Mouse (Mus musculus) thymus, adult 2 months (tissue): ENCODE results near the gene Macrod2. TPM values are rescaled to one million over a fixed set of nuclear protein-coding genes. Genes with fewer than 3 reads are reported as not detected.

Source experiments
- DNase-seq: peaks from one replicate; pipeline ENCODE4 v3.0.0; 2021
- H3K27ac ChIP-seq: fragments of 200-500 bp; 2 replicates; pipeline ENCODE4 v1.5.1; 2012; ENCODE audit warnings: low read length, control low read depth; ENCODE audit not compliant: control insufficient read depth, insufficient read depth
- H3K27me3 ChIP-seq: fragments of 200-500 bp; 2 replicates; pipeline ENCODE4 v1.6.1; 2012; ENCODE audit warnings: mild to moderate bottlenecking, low read length, moderate library complexity, mixed read lengths; ENCODE audit not compliant: control insufficient read depth, insufficient read depth
- H3K36me3 ChIP-seq: fragments of 200-500 bp; 2 replicates; pipeline ENCODE4 v1.6.1; 2012; ENCODE audit warnings: mild to moderate bottlenecking, low read length, moderate library complexity; ENCODE audit not compliant: control insufficient read depth, insufficient read depth
- H3K4me1 ChIP-seq: fragments of 200-500 bp; replicated peaks from 2 replicates; pipeline ENCODE4 v1.6.1; 2012; ENCODE audit warnings: low read length; ENCODE audit not compliant: control insufficient read depth, insufficient read depth
- H3K4me3 ChIP-seq: fragments of 200-500 bp; 2 replicates; pipeline ENCODE4 v1.5.1; 2012; ENCODE audit warnings: mild to moderate bottlenecking, low read length, control low read depth, moderate library complexity; ENCODE audit not compliant: control insufficient read depth, insufficient read depth
- CTCF ChIP-seq: fragments of 200-500 bp; IDR thresholded peaks from 2 replicates; pipeline ENCODE4 v1.5.1; 2012; ENCODE audit warnings: mild to moderate bottlenecking, control low read depth, low read length, moderate library complexity, borderline replicate concordance; ENCODE audit not compliant: control insufficient read depth, poor library complexity, insufficient read depth; ENCODE audit errors: extremely low read depth
- POLR2A ChIP-seq: fragments of 200-500 bp; IDR thresholded peaks from 2 replicates; pipeline ENCODE4 v1.6.1; 2012; ENCODE audit warnings: mild to moderate bottlenecking, low read length, control low read depth, moderate library complexity; ENCODE audit not compliant: control insufficient read depth, poor library complexity, insufficient read depth; ENCODE audit errors: extremely low read depth
- WGBS: fragments of 180-500 bp; shearing (Covaris S2); methylation state at CpG from one replicate; pipeline ENCODE4 v1.1.7; 2018; 5-methylcytosine and 5-hydroxymethylcytosine counted together
- polyA plus RNA-seq: library from polyadenylated mRNA; depleted of rRNA; stranded (reverse); fragments of >200 nt; gene quantifications from 2 replicates; pipeline ENCODE4 v1.2.3, GENCODE M21; 2012

Gene Macrod2
- polyA plus RNA-seq, 1 experiment, result 2.3 TPM

DNA sequence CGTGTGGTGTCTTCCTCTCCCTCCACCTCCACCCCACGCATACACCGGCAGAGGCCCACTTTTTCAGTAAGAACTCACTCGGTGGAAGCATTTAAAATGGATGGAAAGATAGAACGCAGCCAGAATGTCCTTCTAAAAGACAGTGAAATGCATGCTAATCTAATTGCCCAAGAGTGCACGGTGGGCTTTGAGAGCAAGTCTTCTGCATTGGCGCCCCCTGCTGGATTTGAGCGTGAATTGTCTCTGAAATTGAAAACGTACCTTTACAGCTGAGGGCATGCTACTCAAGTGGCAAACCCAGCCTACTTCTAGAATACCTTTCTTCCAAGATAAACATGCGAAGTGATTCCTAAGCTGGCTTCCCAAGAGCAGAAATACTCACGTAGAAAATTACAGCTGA lies 1858.8 kb downstream of the Macrod2 start:
- Histone ChIP-seq H3K27me3 (no peaks in the 10 kb centered on the region), H3K36me3 (no peaks in the 10 kb centered on the region), H3K4me1 (no peaks in the 10 kb centered on the region), H3K27ac (no peak overlapping the region), H3K4me3 (no peak overlapping the region)
- 22% methylated on average over 11 of the region's 11 CpGs for WGBS
- DNase-seq, result peak; percentile 10
- no peak for TF ChIP-seq POLR2A
- no peak for TF ChIP-seq CTCF

DNA sequence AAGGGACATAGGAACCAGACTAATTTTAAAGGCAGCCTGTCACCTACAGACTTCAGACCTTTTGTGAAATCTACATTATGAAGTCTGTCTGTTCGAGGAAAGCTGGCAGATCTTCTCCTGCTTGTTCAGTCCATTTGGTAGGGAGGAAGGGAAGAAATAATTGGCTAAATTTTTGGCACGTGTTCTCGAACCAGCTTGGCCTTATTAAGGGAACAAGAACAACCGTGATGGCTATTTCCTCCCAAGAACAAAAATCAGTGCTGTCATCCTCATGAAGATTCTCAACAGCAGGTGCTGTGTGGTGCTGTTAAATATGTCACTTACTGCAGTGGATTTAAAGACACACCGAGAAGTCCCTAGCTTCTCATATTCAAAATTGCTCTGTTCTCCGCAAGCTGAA lies 1859.5 kb downstream of the Macrod2 start:
- Histone ChIP-seq H3K27me3 (no peaks in the 10 kb centered on the region), H3K36me3 (no peaks in the 10 kb centered on the region), H3K27ac (no peak overlapping the region), H3K4me3 (no peak overlapping the region), H3K4me1 (no peaks in the 10 kb centered on the region)
- TF ChIP-seq POLR2A, result no peak
- TF ChIP-seq CTCF, result no peak
- no peak for DNase-seq
- WGBS, result 90% methylated on average over 6 of the region's 6 CpGs

DNA sequence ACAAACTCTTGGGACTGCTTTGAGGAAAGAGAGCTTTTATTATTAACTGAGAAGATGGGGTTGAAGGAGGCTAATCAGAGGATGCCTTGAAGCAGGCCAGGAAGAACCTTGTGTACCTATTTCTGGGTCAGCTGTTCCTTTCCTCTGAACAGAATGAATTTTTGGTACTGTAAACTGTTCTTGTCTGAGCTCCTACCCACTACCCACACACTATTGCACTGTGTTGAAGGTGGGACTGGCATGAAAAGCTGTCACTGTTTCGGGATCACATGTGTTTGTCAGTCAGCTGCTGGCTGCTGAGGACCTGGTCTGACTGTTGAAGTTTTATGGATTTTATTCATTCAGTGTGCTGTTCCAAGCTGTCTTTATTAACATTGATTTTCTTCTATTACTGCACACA lies 1862.4 kb downstream of the Macrod2 start:
- no peak for TF ChIP-seq POLR2A
- TF ChIP-seq CTCF, result no peak
- Histone ChIP-seq H3K27ac (no peak overlapping the region), H3K4me1 (no peaks in the 10 kb centered on the region), H3K27me3 (no peaks in the 10 kb centered on the region), H3K4me3 (no peak overlapping the region), H3K36me3 (no peaks in the 10 kb centered on the region)
- 97% methylated on average over 1 of the region's 1 CpGs for WGBS
- DNase-seq, result no peak

- TF ChIP-seq POLR2A (no peak), CTCF (no peak)
- no peak for DNase-seq
Observed at GRCm38 (mm10) chr2:142261046-142261445, 1865.9 kb downstream of the Macrod2 start.

DNA sequence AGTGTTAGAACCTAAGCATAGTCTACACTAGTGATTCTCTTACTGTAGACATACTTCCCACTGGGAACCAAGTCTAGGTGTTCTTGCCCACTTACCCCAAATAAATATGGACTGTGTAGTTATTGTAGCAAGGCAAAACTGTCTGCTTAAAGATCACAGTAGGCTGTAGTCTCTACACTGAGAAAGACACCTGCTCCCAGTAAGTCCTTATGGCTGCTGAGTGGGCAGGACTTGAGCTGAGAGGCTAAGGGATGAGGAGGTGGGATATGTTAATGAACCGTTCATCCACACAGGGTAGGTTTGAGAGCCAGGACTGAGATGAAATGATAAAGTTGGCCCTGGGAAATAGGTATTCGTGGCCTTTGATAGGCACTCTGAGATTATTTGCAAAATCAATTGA lies 1869.6 kb downstream of the Macrod2 start:
- H3K27me3 ChIP-seq, result no peaks in the 10 kb centered on the region
- no peak for DNase-seq
- TF ChIP-seq POLR2A, result no peak
- no peak for TF ChIP-seq CTCF
- no peak overlapping the region for H3K27ac ChIP-seq
- H3K4me3 ChIP-seq, result no peak overlapping the region
- H3K36me3 ChIP-seq, result no peaks in the 10 kb centered on the region
- WGBS, result 81% methylated on average over 2 of the region's 2 CpGs
- no peaks in the 10 kb centered on the region for H3K4me1 ChIP-seq

More at GRCm38 (mm10) chr2:142261046-142261445, 1865.9 kb downstream of the Macrod2 start:
- H3K4me1 ChIP-seq, result no peaks in the 10 kb centered on the region
- no peaks in the 10 kb centered on the region for H3K27me3 ChIP-seq
- WGBS, result 89% methylated on average over 6 of the region's 6 CpGs
- no peaks in the 10 kb centered on the region for H3K36me3 ChIP-seq
- H3K27ac ChIP-seq, result no peak overlapping the region
- H3K4me3 ChIP-seq, result no peak overlapping the region

DNA sequence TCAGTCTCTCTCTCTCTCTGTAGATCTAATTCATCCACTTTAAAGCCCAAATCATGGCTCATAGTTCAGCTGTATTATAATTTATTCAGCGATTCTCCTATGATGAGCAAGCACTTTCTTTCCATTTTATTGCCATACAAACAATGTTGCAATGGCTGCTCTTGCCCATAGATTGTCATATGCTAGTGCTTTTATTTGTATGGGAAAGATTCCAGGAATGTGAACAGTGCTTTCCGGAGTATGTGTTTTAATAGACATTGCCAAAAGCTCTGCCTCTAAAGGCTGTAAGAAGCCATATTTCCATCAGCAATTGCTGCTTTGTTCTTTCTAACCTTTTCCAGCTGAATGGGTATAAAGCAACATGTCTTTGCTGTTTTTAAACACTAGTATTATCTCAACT lies 1872.7 kb downstream of the Macrod2 start:
- Histone ChIP-seq H3K4me1 (no peaks in the 10 kb centered on the region), H3K27ac (no peak overlapping the region), H3K36me3 (no peaks in the 10 kb centered on the region), H3K27me3 (no peaks in the 10 kb centered on the region), H3K4me3 (no peak overlapping the region)
- WGBS, result 97% methylated on average over 2 of the region's 2 CpGs
- DNase-seq, result no peak
- TF ChIP-seq POLR2A (no peak), CTCF (no peak)

GRCm38 (mm10) chr2:142286761-142287160 lies 1891.7 kb downstream of the Macrod2 start:
- no peak overlapping the region for H3K27ac ChIP-seq
- no peaks in the 10 kb centered on the region for H3K4me1 ChIP-seq
- DNase-seq, result no peak
- H3K4me3 ChIP-seq, result no peak overlapping the region
- no peaks in the 10 kb centered on the region for H3K36me3 ChIP-seq
- TF ChIP-seq POLR2A (no peak), CTCF (no peak)
- WGBS, result 39% methylated on average over 1 of the region's 1 CpGs
- no peaks in the 10 kb centered on the region for H3K27me3 ChIP-seq
